Comparison of ENCODE assay signal across 9 mouse cellular contexts in genomic region chr15:85652871-85653337, GRCm38 (mm10).
A peak's percentile ranks its signal among the peaks of the same experiment; 100 is the strongest.
DNase-seq lines count a peak whose midpoint lies in the region; ATAC-seq and TF ChIP-seq lines count a peak whose summit lies in the region.
"Had no signal": no experiment of that assay in that cellular context is flagged by ENCODE, and none has a peak within 500 bp of the region (broad histone marks: within the 10 kb centered on the region; RNA-seq: fewer than 3 reads in every experiment).

No protein-coding gene starts in this region.

- TF ChIP-seq POLR2A in cerebellum, adult 2 months (IDR thresholded peaks at IDR 0.05; ENCODE audit: borderline replicate concordance, insufficient read depth, low read length): no peak

- H3K4me3 ChIP-seq in heart, embryonic 15.5 days: peak overlapping the region; percentile 54
- peak overlapping the region; percentile 36 for H3K4me3 ChIP-seq in cerebellum, adult 2 months (replicated peaks; ENCODE audit: insufficient read depth, low read depth, low read length)
- peak overlapping the region; percentile 36; the same call in 1 of the 2 replicates for H3K4me3 ChIP-seq in intestine, embryonic 15.5 days (replicated peaks)
- peak overlapping the region; percentile 38 for H3K4me3 ChIP-seq in midbrain, embryonic 16.5 days (ENCODE audit: low read depth, low read length)

- no peak for DNase-seq in heart, adult 9 months (ENCODE audit: low spot score in 2 of 2)
- peak; percentile 42 for DNase-seq in 416B (ENCODE audit: low read depth)
- DNase-seq in cerebellum, adult 2 months: peak; percentile 71 to 72
- DNase-seq in T-cell, adult 2 months (ENCODE audit: low spot score): no peak

- H3K9ac ChIP-seq in heart, embryonic 15.5 days: peak overlapping the region; percentile 79
- peak overlapping the region; percentile 6; the same call in 1 of the 2 replicates for H3K9ac ChIP-seq in intestine, embryonic 15.5 days
- peak overlapping the region; percentile 76 for H3K9ac ChIP-seq in midbrain, embryonic 16.5 days (ENCODE audit: low read depth, low read length)

- H3K36me3 ChIP-seq in heart, embryonic 15.5 days: no peaks in the 10 kb centered on the region
- H3K36me3 ChIP-seq in intestine, embryonic 15.5 days: no peaks in the 10 kb centered on the region
- H3K36me3 ChIP-seq in midbrain, embryonic 16.5 days (ENCODE audit: control insufficient read depth, insufficient read depth, low read length): no peaks in the 10 kb centered on the region

- WGBS in heart, embryonic 15.5 days: 48% methylated on average over 9 of the region's 9 CpGs
- WGBS in cerebellum, adult 2 months: 1% methylated on average over 9 of the region's 9 CpGs
- WGBS in intestine, embryonic 15.5 days: 50% methylated on average over 9 of the region's 9 CpGs
- 20% methylated on average over 9 of the region's 9 CpGs for WGBS in midbrain, embryonic 16.5 days

- no peaks in the 10 kb centered on the region for H3K27me3 ChIP-seq in heart, embryonic 15.5 days
- no peaks in the 10 kb centered on the region for H3K27me3 ChIP-seq in cerebellum, adult 2 months (ENCODE audit: control insufficient read depth, insufficient read depth, low read length)
- H3K27me3 ChIP-seq in intestine, embryonic 15.5 days (replicated peaks): 0 out of 2 replicates have a peak, but pooled peaks cover 3% of the 10 kb centered on the region
- peaks cover 10% of the 10 kb centered on the region for H3K27me3 ChIP-seq in midbrain, embryonic 16.5 days (ENCODE audit: control insufficient read depth, insufficient read depth, low read depth, low read length)
- H3K27me3 ChIP-seq: Patski had no signal

- H3K27ac ChIP-seq in heart, embryonic 15.5 days: peak overlapping the region; percentile 95
- H3K27ac ChIP-seq in cerebellum, adult 2 months (ENCODE audit: insufficient read depth, low read length): peak overlapping the region; percentile 89
- H3K27ac ChIP-seq in intestine, embryonic 15.5 days: peak overlapping the region; percentile 95
- H3K27ac ChIP-seq in midbrain, embryonic 16.5 days (ENCODE audit: low read length): peak overlapping the region; percentile 98

- no peaks in the 10 kb centered on the region for H3K9me3 ChIP-seq in heart, embryonic 15.5 days (replicated peaks)
- H3K9me3 ChIP-seq in intestine, embryonic 15.5 days: no peaks in the 10 kb centered on the region
- no peaks in the 10 kb centered on the region for H3K9me3 ChIP-seq in midbrain, embryonic 16.5 days (replicated peaks; ENCODE audit: control insufficient read depth, low read length, poor library complexity, severe bottlenecking)

- no peak for TF ChIP-seq CTCF in cerebellum, adult 2 months (IDR thresholded peaks at IDR 0.05; ENCODE audit: borderline replicate concordance, insufficient read depth, low read depth, low read length)

- no peak for ATAC-seq in heart, embryonic 15.5 days (replicated peaks; ENCODE audit: insufficient number of reproducible peaks, insufficient read depth, low FRiP score, low read depth)
- peak; percentile 21 for ATAC-seq in intestine, embryonic 15.5 days
- ATAC-seq in midbrain, embryonic 16.5 days: peak; percentile 49
- ATAC-seq in monocyte, adult 5-6 weeks (replicated peaks; ENCODE audit: insufficient number of reproducible peaks, low FRiP score, low TSS enrichment, poor library complexity, severe bottlenecking): no peak

- H3K4me1 ChIP-seq in heart, embryonic 15.5 days (replicated peaks): peaks cover 34% of the 10 kb centered on the region
- peaks cover 26% of the 10 kb centered on the region for H3K4me1 ChIP-seq in cerebellum, adult 2 months (ENCODE audit: control insufficient read depth, insufficient read depth, low read length)
- peaks cover 19% of the 10 kb centered on the region for H3K4me1 ChIP-seq in intestine, embryonic 15.5 days (replicated peaks)
- H3K4me1 ChIP-seq in midbrain, embryonic 16.5 days (ENCODE audit: control insufficient read depth, insufficient read depth, low read length): peaks cover 29% of the 10 kb centered on the region

- peak overlapping the region; percentile 84 for H3K4me2 ChIP-seq in heart, embryonic 15.5 days
- peak overlapping the region; percentile 84 for H3K4me2 ChIP-seq in intestine, embryonic 15.5 days (replicated peaks)
- peak overlapping the region; percentile 64 for H3K4me2 ChIP-seq in midbrain, embryonic 16.5 days (ENCODE audit: low read length)

Comparison
In these comparisons a context has a peak if more than half of its experiments do, and no peak if none do; other contexts are left out.
1. ATAC-seq: peak in intestine, embryonic 15.5 days (single experiment) and midbrain, embryonic 16.5 days (single experiment); none in heart, embryonic 15.5 days (single experiment) and monocyte, adult 5-6 weeks (single experiment).
2. H3K9ac ChIP-seq: peak in every context shown above with its lines; median percentile 79 in heart, embryonic 15.5 days; 76 in midbrain, embryonic 16.5 days; 6 in intestine, embryonic 15.5 days.
3. DNase-seq: peak in 416B (single experiment) and cerebellum, adult 2 months (2 of 2); none in heart, adult 9 months (0 of 2) and T-cell, adult 2 months (single experiment).
4. Peak in every context shown above with its lines, with median percentiles within 50 percentile points of each other: H3K27ac ChIP-seq, H3K4me2 ChIP-seq and H3K4me3 ChIP-seq.